Mouse (Mus musculus) ovary, adult 10 weeks (tissue): Measurements from ENCODE around the gene Ralb. TPM values are rescaled to one million over a fixed set of nuclear protein-coding genes. Genes with fewer than 3 reads are reported as not detected.

ENCODE experiments used
- polyA plus RNA-seq: library from polyadenylated mRNA; stranded (reverse); fragments of 350-450 nt; fragmentation: Illumina TruSeq; extraction: RNeasy Lipid Tissue Mini Kit (QIAGEN cat#74804); gene quantifications from one replicate; pipeline ENCODE4 v1.2.3, GENCODE M21; 2014

Ralb gene
- 17.2 TPM for polyA plus RNA-seq

DNA sequence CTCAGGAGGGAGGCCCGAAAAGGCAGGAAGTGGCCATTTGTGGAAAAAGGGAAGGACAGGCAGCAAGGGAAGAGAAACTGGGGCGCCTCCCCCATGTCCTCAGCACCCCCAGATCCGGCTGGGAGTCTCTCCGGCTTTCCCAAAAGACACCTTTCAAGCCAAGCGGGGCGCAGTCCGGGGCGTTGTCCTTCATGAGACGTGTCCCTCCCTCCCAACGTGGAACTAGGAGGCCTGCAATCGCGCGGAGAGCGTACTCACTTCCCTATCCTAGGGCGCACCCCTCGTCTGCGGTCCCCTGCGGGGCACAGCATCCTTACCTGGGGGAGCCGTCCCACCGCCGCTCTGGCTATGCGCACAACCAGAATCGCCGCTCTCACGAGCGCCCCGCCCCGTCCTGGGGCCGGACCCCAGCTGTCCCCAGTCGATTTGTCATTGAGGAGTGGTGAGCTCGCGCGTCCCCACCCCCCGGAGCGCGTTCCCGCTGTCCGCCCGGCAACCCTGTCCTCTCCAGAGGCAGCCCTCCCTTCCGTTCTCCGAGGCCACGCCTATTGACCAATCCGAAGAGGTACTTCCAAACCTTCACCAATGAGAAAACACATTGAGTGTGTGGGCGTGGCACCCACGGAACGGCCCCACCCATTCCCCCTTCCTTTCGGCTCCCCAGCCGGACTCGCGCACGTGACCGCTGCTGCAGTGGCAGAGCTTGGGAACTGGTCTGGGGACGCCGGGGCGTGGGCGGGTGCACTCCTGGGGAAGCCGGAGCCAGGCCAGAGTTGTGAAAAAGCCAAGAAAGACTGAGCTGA lies at the start of gene Ralb:
Gene Ralb (minus strand): TSS at position 535 of the 803 bp plus-strand sequence.

DNA sequence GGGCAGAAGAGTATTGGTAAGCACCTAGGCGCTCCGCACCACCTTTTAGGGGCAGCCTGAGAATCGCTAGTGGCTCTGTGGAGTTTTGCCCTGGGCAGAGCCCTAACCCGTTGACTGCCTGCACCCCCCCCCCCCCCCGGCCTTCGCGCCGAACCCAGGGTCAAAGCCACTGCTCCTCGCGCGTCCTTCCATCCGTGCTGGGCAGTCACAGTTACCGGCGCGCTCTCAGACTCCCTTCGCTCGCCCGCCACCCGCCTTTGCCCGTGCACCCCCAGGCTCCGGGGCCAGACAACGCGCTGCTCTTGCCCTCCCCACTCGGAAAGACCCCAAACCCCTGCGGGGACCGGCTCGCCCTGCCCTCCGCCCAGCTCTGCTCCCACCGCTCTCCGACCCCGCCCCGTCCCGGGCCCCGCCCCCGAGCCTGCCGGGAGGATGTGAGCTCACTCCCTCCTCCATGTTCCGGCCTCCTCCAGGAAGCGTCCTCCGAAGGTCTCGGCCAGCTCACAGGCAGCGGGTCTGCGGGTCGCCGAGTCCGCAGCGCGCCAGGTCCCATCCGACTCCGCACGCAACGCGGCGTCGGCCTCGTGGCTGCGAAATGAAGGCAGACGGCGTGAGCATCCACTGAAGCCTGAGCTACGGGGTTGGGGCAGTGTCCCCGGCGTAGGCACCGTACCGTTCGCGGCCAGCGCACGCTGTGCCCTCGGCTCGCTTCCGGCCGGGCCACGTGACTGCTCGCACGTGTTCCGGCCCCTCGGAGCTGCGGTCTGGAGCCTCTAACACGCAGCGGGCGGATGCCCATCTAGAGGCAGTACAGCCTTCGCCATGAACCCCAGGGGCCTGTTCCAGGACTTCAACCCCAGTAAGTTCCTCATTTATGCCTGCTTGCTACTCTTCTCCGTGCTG lies 21.3 kb upstream of the Ralb start, which contains the start of gene Tmem185b:
Gene Tmem185b (plus strand): TSS at position 472 of the 903 bp plus-strand sequence.

GRCm38 (mm10) chr1:119421576-119422421 lies 82.8 kb downstream of the Ralb start, which contains the start of gene Inhbb:
Inhbb (minus strand) TSS chr1:119422248.

Other genes starting within 250 kb of the Ralb start
- 466 TPM for gene Inhbb, start 82.5 kb downstream of the Ralb start, polyA plus RNA-seq
- 29.2 TPM for gene Tmem185b, start 21.4 kb upstream of the Ralb start, polyA plus RNA-seq
- gene Epb41l5, start 144.2 kb upstream of the Ralb start, polyA plus RNA-seq, result 47.1 TPM